Mouse (Mus musculus) hindlimb bud, embryonic 11.5 days (tissue): ENCODE results near the gene Snx10.
A peak's percentile ranks its signal among the peaks of the same experiment; 100 is the strongest.

ENCODE experiments used
- DNase-seq: peaks from one replicate; pipeline ENCODE4 v3.0.0-alpha.2; 2012; ENCODE audit warnings: low read depth, low spot score; ENCODE audit errors: extremely low spot score

Gene Snx10

DNA sequence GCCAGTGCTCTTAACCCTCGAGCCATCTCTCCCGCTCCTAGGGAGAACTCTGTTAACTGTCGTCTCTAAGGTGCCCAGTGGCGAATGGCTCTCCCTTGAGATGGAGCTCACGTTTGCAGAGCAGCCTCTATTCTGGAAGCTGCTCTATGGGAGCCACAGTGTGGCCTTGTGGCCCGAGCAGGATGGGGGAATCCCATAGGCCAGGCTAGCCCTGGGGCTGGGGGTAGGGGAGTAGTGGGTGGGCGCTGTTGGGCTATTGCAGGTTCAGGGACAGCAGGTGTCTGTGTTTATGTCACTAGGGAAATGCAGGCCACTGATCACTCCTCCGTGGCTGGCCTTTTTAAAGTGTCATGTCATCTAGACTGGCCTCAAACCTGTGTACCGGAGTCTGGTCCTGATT lies 58.4 kb downstream of the Snx10 start:
- DNase-seq, result no peak

DNA sequence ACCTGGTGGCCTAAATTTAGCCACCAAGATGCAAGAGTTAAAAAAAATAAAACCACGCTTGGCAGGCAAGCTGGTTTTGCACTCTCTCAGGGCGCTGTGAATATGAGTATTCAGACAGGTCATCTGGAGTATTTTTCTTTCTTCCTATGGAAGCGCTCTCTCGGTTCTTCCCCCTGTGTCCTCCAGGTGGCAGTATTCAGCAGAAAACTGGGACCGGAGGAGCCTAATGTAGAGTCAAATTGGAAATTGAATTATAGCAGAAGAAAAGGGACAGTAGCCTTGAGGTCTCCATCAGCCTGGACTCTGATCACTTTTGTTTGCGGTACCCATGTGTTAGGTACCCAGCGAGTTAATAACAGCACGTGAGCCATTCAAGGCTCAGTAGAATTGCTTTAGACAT lies 62.3 kb downstream of the Snx10 start:
- peak; percentile 66 for DNase-seq

- DNase-seq, result no peak
Measured at GRCm38 (mm10) chr6:51587266-51587665, 63.6 kb downstream of the Snx10 start.

GRCm38 (mm10) chr6:51591264-51591663 lies 67.6 kb downstream of the Snx10 start:
- DNase-seq, result no peak

DNA sequence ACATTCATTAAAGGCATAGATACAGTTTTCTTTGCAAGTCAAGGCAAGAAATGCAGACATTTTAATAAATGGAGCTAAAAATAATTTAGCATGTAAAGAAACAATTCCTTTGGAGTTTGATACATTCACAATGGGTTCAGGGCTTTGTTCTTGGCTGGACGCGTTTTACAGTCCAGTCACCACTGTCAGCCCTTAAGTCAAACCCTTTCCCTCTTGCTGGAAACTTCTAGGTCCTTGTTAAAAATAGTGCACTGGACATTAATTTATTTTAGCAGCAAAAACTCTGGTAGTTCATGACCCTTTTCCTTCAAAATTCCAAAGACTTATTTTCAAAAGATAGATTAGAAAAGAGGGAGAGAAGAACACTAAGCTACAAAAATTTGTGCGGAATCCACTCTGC lies 68.1 kb downstream of the Snx10 start:
- DNase-seq, result no peak

DNA sequence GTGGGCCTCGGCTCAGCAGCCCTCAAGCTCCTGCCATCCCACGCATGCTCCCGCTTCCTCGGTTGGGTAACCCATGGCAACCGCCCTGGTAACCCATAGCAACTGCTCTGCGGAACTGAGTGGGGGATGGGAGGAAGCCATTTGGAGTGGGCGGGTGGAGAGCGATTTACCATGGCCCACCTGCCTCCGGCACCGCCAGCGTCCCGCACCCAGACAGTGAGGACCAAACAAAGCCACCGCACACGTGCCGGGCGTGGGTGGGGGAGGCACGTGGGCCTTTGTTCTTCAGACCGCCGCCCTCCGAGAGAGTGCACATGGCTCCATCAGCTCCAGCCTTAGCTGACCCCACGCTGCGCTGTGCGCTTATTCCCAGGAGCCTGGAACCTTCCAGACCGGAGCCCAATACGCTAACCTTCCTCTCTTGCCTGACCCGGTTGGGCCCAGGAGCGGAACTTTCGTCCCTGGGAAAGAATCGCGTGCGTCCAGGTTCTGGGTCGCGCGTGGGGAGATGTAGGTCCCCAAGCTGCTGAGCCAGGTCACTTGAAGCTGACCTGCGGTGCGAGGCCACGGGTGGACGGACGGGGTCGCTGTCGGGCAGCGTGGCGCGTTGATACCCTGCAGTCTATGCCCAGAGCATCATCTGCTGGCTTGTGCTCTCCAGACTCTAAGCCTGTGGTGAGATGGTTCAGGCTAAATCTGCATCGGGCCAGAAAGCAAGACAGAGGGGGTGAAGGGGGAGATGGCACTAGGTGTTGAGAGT lies 68.8 kb downstream of the Snx10 start:
- peak; percentile 83 for DNase-seq

GRCm38 (mm10) chr6:51593446-51594035 lies 69.8 kb downstream of the Snx10 start:
- no peak for DNase-seq

GRCm38 (mm10) chr6:51594516-51594915 lies 70.8 kb downstream of the Snx10 start:
- no peak for DNase-seq

- no peak for DNase-seq
Measured at GRCm38 (mm10) chr6:51598058-51598457, 74.4 kb downstream of the Snx10 start.

GRCm38 (mm10) chr6:51600412-51600811 lies 76.7 kb downstream of the Snx10 start:
- no peak for DNase-seq

DNA sequence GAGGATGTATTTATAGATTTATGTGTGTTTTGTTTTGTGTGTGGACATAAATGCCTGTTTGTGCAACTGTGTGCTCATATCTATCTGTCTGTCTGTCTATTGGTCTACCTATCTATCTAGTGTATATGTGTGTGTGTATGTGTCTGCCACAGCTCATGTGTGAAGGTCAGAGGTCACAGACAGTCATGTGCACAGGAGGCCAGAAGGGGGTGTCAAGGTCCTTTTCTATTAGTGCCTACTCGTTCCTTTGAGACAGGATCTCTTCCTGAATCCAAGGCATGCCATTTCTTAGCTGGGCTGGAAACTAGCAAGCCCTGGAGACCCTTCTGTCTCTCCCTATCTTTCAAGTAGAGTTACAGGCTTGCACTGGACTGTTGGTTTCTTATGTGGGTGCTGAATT lies 78.6 kb downstream of the Snx10 start:
- no peak for DNase-seq

- DNase-seq, result no peak
Measured at GRCm38 (mm10) chr6:51603691-51604090, 80.0 kb downstream of the Snx10 start.

DNA sequence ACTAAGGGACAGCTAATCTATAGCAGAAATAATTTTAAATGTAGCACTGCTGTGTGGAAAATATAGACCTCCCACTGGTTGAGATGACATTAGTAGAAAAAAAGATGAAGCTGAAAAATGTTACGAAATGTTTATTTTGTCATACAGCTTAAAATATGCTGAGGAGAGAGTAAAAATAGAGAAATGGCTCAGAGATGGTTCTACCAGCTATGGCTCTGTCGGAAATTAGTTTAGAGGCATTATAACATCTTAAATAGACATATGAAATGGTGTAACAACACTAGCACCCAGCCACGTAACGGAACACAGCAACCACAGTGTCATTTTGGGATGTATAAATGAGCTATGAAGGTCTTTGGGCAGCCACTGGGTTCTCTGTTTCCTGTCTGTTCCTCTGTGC lies 82.5 kb downstream of the Snx10 start:
- DNase-seq, result no peak

- DNase-seq, result no peak
Measured at GRCm38 (mm10) chr6:51606803-51607202, 83.1 kb downstream of the Snx10 start.

DNA sequence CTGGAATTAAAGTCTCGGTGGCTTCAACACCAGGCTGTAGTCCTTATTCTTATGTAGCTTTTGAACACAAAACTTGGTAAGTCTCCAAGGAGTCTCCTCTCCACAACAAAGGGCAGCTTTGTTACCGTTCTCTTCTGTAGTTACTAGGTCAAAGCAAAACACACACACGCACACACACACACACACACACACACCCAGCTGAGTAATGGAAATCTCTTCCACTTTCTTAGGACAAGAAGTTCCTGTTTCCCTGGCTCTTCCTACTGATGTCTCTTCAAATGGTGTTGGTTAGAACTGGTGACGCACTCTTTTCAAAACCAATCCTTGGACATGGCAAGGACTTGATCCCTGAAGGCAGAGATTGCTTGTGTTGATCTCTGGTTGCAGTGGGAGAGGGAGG lies 87.9 kb downstream of the Snx10 start:
- no peak for DNase-seq

DNA sequence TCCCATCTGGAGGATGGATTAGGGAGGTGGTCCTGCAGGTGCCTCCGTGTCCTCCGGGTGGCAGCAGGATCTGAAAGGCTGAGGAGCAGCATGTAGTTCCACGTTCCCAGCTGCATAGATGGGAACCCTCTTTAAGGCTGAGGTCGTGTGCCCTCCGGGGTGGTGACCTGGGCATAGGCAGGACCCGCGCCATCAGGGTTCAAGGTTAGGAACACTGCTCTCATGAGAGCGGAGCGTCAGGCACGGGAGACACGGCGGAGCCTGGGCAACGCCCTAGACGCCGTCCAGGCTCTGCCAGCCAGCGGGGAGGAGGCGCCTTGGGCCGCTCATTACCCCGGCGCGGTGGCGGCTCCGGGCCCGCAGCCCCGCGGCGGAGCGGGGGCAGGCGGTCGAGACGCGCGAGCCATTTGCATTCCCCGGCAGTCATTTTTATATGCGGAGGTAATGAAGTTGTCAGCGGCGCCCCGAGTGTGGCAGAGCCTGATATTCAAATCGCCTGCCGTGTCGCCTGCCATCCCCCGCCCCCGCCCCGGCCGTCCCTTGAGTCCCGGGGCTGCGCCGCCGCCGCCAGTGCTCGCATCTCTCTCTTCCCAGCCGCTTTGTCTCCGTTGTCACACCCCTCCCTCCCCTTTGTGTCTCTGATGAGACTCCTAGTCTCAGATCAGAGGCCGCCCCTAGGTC lies 88.8 kb downstream of the Snx10 start:
- DNase-seq, result no peak

DNA sequence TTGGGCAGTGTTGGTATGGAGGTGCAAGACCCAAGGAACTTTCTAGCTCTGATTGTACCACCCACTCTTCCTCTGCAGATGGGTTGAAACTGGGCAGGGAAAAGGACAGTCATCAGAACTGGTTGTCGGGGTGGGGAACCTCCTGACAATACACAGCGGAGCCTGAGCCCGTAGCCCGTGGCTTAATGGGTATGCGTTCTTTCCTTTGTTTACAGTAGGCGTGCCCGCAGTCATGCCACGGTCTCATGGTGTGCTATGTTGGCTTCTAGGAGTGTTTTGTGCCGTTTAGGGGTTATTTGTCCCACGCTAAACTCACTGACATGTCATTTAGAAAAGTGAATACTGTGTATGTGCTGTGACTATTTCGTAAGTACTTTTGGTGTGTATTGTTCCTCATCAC lies 90.0 kb downstream of the Snx10 start:
- DNase-seq, result no peak

GRCm38 (mm10) chr6:51626843-51627242 lies 103.1 kb downstream of the Snx10 start:
- DNase-seq, result no peak

- no peak for DNase-seq
Measured at GRCm38 (mm10) chr6:51629671-51630070, 106.0 kb downstream of the Snx10 start.

DNA sequence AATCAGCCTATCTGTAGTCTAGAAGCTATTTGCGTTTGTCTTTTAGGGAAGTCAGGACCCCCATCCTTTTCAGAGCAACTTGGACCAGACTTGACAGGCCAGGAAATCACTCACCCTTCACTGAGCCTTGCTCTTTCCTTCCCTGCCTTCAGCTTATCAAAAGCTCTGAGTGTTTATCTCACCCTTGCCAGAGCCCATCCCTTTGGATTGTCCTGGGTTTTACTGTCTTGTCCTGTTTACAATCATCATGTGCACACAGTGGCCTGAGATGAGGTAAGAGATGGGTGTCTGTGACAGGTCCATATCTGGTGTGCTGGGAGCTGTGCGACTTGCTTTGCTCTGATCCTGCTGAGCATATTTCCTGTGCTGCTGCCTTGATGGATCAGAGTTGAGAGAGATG lies 106.5 kb downstream of the Snx10 start:
- no peak for DNase-seq

DNA sequence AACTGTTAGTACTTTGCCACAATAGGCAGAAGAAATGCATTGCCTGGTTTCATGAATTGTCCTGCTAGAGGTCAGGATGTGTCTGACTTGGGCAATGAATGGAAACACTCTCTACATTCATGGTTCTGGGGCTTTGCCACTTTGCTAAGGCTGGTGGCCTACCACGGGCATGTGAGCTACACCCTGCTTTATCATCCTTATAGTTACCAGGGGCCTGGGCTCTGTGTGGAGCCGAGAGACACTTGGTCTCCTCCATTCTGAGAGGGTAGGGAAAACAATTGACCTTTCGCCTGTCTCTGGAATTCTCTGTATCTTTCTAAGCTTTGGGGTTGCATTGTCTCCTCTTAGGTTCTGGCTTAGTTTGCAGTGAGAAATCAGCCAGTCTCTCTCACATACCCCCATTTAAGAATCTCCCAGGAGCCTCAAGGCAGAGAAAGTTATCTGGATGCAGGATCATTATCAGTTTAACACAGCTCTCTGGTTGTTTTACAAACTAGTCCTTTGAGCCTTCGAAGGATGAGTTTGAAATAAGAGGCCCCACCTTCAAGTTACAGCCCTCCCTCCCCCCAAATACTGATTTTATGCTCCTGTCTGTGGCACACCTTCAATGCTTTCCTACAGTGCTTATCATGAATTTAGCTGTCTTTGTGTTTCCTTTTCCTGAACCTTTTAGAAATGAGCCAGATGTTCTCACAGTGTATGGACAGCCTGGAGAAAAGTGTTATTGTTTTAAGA lies 109.4 kb downstream of the Snx10 start:
- DNase-seq, result no peak
